Mouse (Mus musculus): Measurements from ENCODE around the gene Rec114.

DNA sequence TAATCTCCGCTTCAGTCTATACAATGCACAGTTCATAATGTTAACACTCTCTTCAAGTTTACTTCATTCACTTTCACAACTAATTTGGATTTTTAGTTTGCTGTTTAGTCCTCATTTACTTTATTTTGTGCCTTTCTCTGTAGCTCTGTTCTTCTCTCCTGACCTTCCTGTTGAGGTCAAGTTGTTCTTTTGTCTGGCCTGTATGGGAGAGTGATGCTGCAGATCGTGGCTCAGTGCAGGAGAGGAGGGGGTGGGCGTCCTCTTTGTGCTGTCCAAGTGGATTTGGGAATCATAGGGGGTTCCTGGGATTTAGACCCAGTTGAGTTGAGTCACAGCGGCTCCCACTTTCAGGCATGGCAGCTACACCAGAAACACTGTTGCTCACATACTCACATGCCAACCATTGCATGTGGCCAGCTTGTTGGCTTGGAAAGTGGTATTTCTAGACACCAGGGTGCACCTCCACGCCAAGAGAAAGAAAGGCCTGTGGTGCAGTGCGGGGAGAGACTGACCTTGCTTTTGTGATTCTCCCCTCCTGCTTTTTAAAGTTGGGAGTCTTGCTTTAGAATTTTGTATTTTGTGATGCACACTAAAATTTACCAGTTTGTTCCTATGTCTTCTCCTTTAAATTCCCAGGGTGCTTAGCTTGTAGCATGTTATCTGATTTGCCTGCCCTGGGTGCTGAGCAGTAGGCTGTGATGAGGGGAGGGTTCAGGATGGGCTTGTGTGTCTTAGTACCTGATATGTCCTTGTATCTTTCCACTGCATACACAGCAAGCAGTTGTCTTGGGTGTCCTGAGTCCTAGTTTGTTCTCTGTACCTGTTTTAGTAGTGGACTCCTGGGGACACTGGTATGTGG is 95.1 kb downstream of the Rec114 start:
- TF ChIP-seq POLR2A (IDR thresholded peaks at IDR 0.05; ENCODE audit: low read depth, low read length) (no peak), CTCF (IDR thresholded peaks at IDR 0.05; ENCODE audit: extremely low read depth, insufficient read depth, insufficient read length, insufficient replicate concordance) (no peak)
